Mouse (Mus musculus): ENCODE data around the gene Qtrt2. TPM values are rescaled to one million over a fixed set of nuclear protein-coding genes. Genes with fewer than 3 reads are reported as not detected.

Qtrt2 gene
- polyA plus RNA-seq, 1 experiment from 2014 or later = 40.3 TPM

DNA sequence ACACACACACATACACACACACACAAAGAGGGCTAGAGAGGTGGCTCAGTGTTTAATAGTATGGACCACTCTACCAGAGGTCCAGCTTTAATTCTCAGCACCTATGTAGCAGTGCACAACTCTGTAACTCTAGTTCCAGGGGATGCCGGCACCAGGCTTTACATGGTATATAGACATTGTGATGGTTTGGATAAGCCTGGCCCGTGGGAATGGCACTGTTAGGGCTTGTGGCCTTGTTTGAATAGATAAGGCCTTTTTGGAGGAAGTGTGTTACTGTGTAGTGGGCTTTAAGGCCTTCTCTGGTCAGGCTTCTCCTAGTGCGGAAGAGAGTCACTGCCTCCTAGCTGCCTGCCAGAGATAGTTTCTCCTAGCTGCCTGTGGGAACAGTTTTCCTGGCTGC, 7.7 kb downstream of the Qtrt2 start:
- no peak overlapping the region for H3K27ac ChIP-seq (ENCODE audit: low read depth, low read length)
- no peak overlapping the region for H3K4me2 ChIP-seq (ENCODE audit: low read depth)
- ATAC-seq (ENCODE audit: insufficient read depth, low FRiP score, low TSS enrichment) = no peak
- no peaks in the 10 kb centered on the region for H3K9me3 ChIP-seq (ENCODE audit: control insufficient read depth, low read length)
- no peak overlapping the region for H3K4me3 ChIP-seq (ENCODE audit: low read depth, low read length)
- no peak overlapping the region for H3K9ac ChIP-seq (ENCODE audit: low read length)
- H3K36me3 ChIP-seq (ENCODE audit: control insufficient read depth, insufficient read depth, low read length) = no peaks in the 10 kb centered on the region
- DNase-seq (ENCODE audit: low spot score) = no peak
- no peaks in the 10 kb centered on the region for H3K27me3 ChIP-seq (ENCODE audit: control insufficient read depth, insufficient read depth, low read length)
- no peaks in the 10 kb centered on the region for H3K4me1 ChIP-seq (ENCODE audit: control insufficient read depth, insufficient read depth, low read length)
- WGBS = 89% methylated on average over 3 of the region's 3 CpGs

DNA sequence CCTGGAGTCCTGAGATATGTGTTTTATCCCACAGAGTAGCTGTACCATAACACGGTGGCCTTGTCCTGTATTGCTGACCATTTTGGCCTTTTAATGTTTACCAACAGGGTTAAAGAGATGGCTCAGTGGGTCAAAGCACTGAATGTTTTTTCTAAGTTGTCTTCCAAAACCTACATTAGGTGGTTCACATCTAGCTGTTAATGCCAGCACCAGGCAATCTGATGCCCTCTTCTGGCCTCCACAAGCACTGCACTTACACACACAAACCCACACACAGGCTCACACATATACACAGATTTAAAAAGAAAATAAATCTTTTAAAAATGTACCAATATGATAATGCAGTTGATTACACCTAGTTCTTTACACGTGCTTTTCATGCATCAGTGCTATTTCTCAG, 17.7 kb downstream of the Qtrt2 start:
- ATAC-seq (ENCODE audit: insufficient read depth, low FRiP score, low TSS enrichment) (no peak), DNase-seq (ENCODE audit: low spot score) (no peak)
- no peak overlapping the region for H3K4me2 ChIP-seq (ENCODE audit: low read depth)
- H3K4me3 ChIP-seq (ENCODE audit: low read depth, low read length) = no peak overlapping the region
- H3K9me3 ChIP-seq (ENCODE audit: control insufficient read depth, low read length) = no peaks in the 10 kb centered on the region
- no peaks in the 10 kb centered on the region for H3K27me3 ChIP-seq (ENCODE audit: control insufficient read depth, insufficient read depth, low read length)
- WGBS = 86% methylated on average over 2 of the region's 2 CpGs
- no peaks in the 10 kb centered on the region; the same call in 1 of the 2 replicates for H3K36me3 ChIP-seq (ENCODE audit: control insufficient read depth, insufficient read depth, low read length)
- no peaks in the 10 kb centered on the region for H3K4me1 ChIP-seq (ENCODE audit: control insufficient read depth, insufficient read depth, low read length)
- H3K9ac ChIP-seq (ENCODE audit: low read length) = no peak overlapping the region
- no peak overlapping the region for H3K27ac ChIP-seq (ENCODE audit: low read depth, low read length)

DNA sequence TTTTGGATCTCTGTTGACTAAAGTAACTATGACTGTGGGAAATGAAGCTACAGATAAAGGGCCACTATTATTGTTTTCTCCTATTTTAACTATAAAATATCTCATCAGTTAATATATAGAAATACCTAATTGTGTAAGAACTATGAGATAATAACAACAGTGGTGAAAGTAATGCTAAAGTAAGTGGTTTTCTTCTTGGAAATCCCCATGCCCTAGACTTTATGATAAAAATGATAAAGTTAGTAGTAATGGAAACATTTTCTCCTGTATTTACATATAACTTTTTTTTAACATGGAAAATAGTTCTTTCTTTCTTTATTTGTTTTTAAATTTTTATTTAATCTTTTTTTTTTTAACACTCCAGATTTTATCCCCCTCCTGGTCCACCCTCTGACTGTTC, 26.0 kb downstream of the Qtrt2 start:
- no peak overlapping the region for H3K9ac ChIP-seq (ENCODE audit: low read length)
- H3K36me3 ChIP-seq (ENCODE audit: control insufficient read depth, insufficient read depth, low read length) = no peaks in the 10 kb centered on the region
- no peak overlapping the region for H3K4me3 ChIP-seq (ENCODE audit: low read depth, low read length)
- DNase-seq (ENCODE audit: low spot score) = no peak
- no peaks in the 10 kb centered on the region for H3K9me3 ChIP-seq (ENCODE audit: control insufficient read depth, low read length)
- no peak overlapping the region for H3K27ac ChIP-seq (ENCODE audit: low read depth, low read length)
- ATAC-seq (ENCODE audit: insufficient read depth, low FRiP score, low TSS enrichment) = no peak
- H3K4me1 ChIP-seq (ENCODE audit: control insufficient read depth, insufficient read depth, low read length) = no peaks in the 10 kb centered on the region
- no peaks in the 10 kb centered on the region for H3K27me3 ChIP-seq (ENCODE audit: control insufficient read depth, insufficient read depth, low read length)
- no peak overlapping the region for H3K4me2 ChIP-seq (ENCODE audit: low read depth)

DNA sequence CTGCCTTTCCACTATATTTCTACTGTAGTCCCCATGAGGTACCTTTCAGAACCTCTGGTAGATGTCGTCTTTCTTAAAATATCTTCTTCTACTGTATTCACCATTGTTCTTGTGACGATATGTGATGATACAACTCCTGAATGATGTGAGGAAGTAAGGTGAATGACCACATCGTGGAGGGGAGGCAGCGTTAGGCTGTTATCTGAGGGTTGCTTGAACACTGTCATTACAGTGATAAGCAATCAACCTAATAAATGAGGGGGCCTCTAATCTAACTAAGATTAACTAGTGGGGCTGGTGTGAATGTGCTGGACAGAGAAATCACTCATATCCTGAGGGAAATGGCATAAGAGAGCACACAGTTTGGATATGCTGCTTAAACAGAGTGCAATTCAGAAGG, 26.5 kb downstream of the Qtrt2 start:
- Histone ChIP-seq H3K4me1 (ENCODE audit: control insufficient read depth, insufficient read depth, low read length) (no peaks in the 10 kb centered on the region), H3K9ac (ENCODE audit: low read length) (no peak overlapping the region), H3K4me2 (ENCODE audit: low read depth) (no peak overlapping the region), H3K4me3 (ENCODE audit: low read depth, low read length) (no peak overlapping the region), H3K36me3 (ENCODE audit: control insufficient read depth, insufficient read depth, low read length) (no peaks in the 10 kb centered on the region), H3K27me3 (ENCODE audit: control insufficient read depth, insufficient read depth, low read length) (no peaks in the 10 kb centered on the region), H3K9me3 (ENCODE audit: control insufficient read depth, low read length) (no peaks in the 10 kb centered on the region), H3K27ac (ENCODE audit: low read depth, low read length) (no peak overlapping the region)
- ATAC-seq (ENCODE audit: insufficient read depth, low FRiP score, low TSS enrichment) (no peak), DNase-seq (ENCODE audit: low spot score) (no peak)
- WGBS = 96% methylated on average over 4 of the region's 4 CpGs

DNA sequence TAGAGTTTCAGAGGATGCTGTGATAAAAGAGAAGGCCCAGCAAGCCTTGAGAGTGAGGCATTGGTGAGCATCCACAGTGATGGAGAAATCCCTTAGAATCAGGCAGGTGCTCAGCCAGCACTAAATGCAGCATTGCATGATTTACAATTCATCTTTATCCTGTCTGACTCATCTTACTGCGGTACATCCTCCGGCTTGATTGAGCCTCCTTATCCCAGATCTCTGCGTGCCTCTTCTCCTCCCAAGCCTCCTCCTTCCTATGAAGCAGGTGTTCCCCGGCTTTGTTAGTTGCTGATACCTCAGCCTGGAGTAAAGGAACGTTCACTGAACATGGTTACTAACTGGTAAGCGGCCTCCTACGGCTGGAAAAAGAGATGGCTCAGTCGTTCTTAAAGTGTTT, 32.1 kb downstream of the Qtrt2 start:
- Histone ChIP-seq H3K4me3 (ENCODE audit: low read depth, low read length) (no peak overlapping the region), H3K9me3 (ENCODE audit: control insufficient read depth, low read length) (no peaks in the 10 kb centered on the region), H3K27ac (ENCODE audit: low read depth, low read length) (no peak overlapping the region), H3K4me1 (ENCODE audit: control insufficient read depth, insufficient read depth, low read length) (no peaks in the 10 kb centered on the region), H3K9ac (ENCODE audit: low read length) (no peak overlapping the region), H3K27me3 (ENCODE audit: control insufficient read depth, insufficient read depth, low read length) (no peaks in the 10 kb centered on the region), H3K36me3 (ENCODE audit: control insufficient read depth, insufficient read depth, low read length) (no peaks in the 10 kb centered on the region), H3K4me2 (ENCODE audit: low read depth) (no peak overlapping the region)
- 90% methylated on average over 8 of the region's 8 CpGs for WGBS
- ATAC-seq (ENCODE audit: insufficient read depth, low FRiP score, low TSS enrichment) (no peak), DNase-seq (ENCODE audit: low spot score) (no peak)

DNA sequence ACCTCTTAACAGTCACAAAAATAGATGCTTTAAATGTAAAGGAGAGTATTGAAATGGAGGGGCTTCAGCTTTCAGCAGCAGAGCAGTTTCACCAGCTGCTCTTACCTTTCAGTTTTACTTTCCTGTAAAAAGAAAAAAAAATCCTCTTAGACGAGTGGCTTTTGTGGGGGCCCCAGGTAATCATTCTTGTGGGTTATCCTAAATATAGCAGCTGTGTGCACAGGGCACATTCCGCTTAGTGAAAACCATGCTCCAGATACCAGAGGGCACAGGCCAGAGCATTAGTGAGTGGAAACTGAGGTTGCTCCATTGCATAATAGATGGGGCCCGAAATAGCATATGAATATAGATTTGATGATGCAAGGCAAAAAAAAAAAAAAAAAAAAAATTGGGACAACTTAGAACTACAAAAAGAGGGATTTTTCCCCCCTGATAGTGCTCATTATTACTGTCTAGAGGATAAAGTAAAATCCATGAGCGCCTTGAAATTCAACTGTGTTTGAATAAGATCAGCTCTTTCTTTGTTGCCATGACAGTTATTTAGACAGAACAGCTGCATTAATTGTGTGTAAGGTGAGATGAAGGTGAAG, 35.8 kb downstream of the Qtrt2 start:
- H3K4me3 ChIP-seq (ENCODE audit: low read depth, low read length) = no peak overlapping the region; the same call in 1 of the 2 replicates
- no peaks in the 10 kb centered on the region for H3K4me1 ChIP-seq (ENCODE audit: control insufficient read depth, insufficient read depth, low read length)
- ATAC-seq (ENCODE audit: insufficient read depth, low FRiP score, low TSS enrichment) = no peak
- DNase-seq (ENCODE audit: low spot score) = no peak
- H3K9me3 ChIP-seq (ENCODE audit: control insufficient read depth, low read length) = no peaks in the 10 kb centered on the region
- no peaks in the 10 kb centered on the region for H3K36me3 ChIP-seq (ENCODE audit: control insufficient read depth, insufficient read depth, low read length)
- H3K27me3 ChIP-seq (ENCODE audit: control insufficient read depth, insufficient read depth, low read length) = no peaks in the 10 kb centered on the region
- WGBS = 89% methylated on average over 4 of the region's 4 CpGs
- H3K9ac ChIP-seq (ENCODE audit: low read length) = no peak overlapping the region
- H3K4me2 ChIP-seq (ENCODE audit: low read depth) = peak overlapping the region; percentile 62; the same call in 1 of the 2 replicates
- H3K27ac ChIP-seq (ENCODE audit: low read depth, low read length) = no peak overlapping the region

DNA sequence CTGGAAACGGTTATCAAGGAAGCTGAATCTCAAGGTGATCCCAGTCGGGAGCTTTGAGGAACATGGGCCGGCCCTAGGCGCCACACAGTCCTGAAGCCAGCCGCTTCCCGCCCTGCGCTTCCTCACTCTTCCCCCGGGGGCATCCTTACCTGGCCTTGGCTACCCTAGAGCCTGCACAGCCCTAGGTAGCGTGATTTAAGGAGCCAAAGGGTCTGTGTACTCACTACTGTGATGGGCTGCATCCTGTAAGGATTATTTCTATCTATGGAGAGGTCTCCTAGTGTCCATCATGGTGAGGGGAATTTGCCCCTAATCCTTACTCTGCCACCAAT, 36.6 kb downstream of the Qtrt2 start:
- Histone ChIP-seq H3K4me2 (ENCODE audit: low read depth) (peak overlapping the region; percentile 62), H3K4me1 (ENCODE audit: control insufficient read depth, insufficient read depth, low read length) (no peaks in the 10 kb centered on the region), H3K9me3 (ENCODE audit: control insufficient read depth, low read length) (no peaks in the 10 kb centered on the region), H3K36me3 (ENCODE audit: control insufficient read depth, insufficient read depth, low read length) (no peaks in the 10 kb centered on the region), H3K27me3 (ENCODE audit: control insufficient read depth, insufficient read depth, low read length) (no peaks in the 10 kb centered on the region), H3K27ac (ENCODE audit: low read depth, low read length) (no peak overlapping the region), H3K4me3 (ENCODE audit: low read depth, low read length) (peak overlapping the region; percentile 63), H3K9ac (ENCODE audit: low read length) (peak overlapping the region; percentile 78)
- DNase-seq (ENCODE audit: low spot score) = no peak
- ATAC-seq (ENCODE audit: insufficient read depth, low FRiP score, low TSS enrichment) = peak; percentile 95
- WGBS = under 1% methylated on average over 9 of the region's 9 CpGs

DNA sequence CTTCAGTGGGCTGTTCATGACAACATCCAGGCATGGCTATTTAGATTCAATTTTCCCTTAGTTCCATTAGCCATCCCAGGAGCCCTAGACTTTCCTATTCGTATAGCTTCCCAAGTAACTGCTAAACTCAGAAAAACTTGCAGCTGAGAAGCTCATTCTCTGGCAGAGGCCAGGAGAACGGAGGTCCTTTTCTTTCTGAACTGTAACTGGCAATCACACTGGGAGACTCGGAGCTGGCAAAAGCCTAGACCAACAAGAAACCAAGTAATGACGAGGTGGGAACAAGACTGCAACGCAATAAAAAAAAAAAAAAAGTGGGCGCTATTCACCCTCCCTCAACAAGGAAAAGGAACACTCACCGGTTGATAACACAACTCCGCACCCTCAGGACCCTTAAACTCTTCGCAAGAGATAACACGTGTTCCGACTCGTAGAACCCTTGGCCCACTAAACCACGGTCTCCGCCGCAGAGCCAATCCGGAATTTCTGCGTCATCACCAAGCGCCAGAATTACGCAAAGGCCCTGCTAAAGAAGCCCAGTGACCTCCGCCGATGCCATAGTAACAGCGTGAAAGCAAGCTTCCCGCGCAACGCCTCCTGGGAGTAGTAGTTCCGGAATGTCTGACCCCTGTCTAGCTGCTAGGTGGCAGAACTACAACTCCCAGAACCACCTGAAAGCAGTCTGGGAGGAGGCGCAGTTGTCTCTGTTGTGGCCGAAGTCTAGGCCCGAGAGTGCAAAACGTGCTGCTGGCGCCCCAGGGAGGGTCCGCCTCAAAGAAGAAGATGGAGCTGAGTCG, 37.2 kb downstream of the Qtrt2 start, which contains the start of gene Ccdc191:
Gene Ccdc191 (plus strand): TSS at position 593 of the 797 bp plus-strand sequence.
- Histone ChIP-seq H3K9ac (ENCODE audit: low read length) (peak within 1 kb of the TSS; percentile 78), H3K4me3 (ENCODE audit: low read depth, low read length) (peak within 1 kb of the TSS; percentile 63), H3K36me3 (ENCODE audit: control insufficient read depth, insufficient read depth, low read length) (no peaks in the 10 kb centered on the region), H3K27ac (ENCODE audit: low read depth, low read length) (no peak within 1 kb of the TSS), H3K4me2 (ENCODE audit: low read depth) (peak within 1 kb of the TSS; percentile 79), H3K9me3 (ENCODE audit: control insufficient read depth, low read length) (no peaks in the 10 kb centered on the region), H3K27me3 (ENCODE audit: control insufficient read depth, insufficient read depth, low read length) (no peaks in the 10 kb centered on the region), H3K4me1 (ENCODE audit: control insufficient read depth, insufficient read depth, low read length) (no peaks in the 10 kb centered on the region)
- WGBS = 1% methylated on average over 33 of the region's 33 CpGs
- DNase-seq (ENCODE audit: low spot score) = peak; percentile 100
- peak; percentile 100 for ATAC-seq (ENCODE audit: insufficient read depth, low FRiP score, low TSS enrichment)

DNA sequence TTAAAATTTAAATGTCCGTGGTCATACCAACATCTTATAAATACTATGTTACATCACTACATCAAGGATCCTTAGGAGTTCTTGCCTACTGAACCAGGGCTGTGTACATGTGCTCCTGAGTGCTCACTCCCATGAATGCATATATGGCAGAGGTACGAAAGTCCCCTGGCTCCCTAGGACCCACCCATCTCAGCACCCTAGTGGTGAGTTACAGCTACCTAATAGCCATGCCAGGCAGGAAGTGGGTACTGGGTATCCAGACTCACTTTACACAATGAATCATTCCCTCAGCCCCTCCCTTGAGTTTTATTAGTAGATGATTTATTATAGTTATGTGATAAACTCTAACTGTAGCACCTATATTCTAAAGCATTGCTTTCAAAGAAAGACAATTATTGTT, 44.3 kb downstream of the Qtrt2 start:
- Histone ChIP-seq H3K9ac (ENCODE audit: low read length) (no peak overlapping the region), H3K4me2 (ENCODE audit: low read depth) (no peak overlapping the region), H3K27me3 (ENCODE audit: control insufficient read depth, insufficient read depth, low read length) (no peaks in the 10 kb centered on the region), H3K27ac (ENCODE audit: low read depth, low read length) (no peak overlapping the region), H3K36me3 (ENCODE audit: control insufficient read depth, insufficient read depth, low read length) (no peaks in the 10 kb centered on the region), H3K4me3 (ENCODE audit: low read depth, low read length) (no peak overlapping the region), H3K9me3 (ENCODE audit: control insufficient read depth, low read length) (no peaks in the 10 kb centered on the region), H3K4me1 (ENCODE audit: control insufficient read depth, insufficient read depth, low read length) (no peaks in the 10 kb centered on the region)
- WGBS = 90% methylated on average over 2 of the region's 2 CpGs
- DNase-seq (ENCODE audit: low spot score) (no peak), ATAC-seq (ENCODE audit: insufficient read depth, low FRiP score, low TSS enrichment) (no peak)
